Mouse (Mus musculus) T-cell, adult 2 months (primary cell): ENCODE data around the gene Atf6.
A peak's percentile ranks its signal among the peaks of the same experiment; 100 is the strongest.

Experiments
- DNase-seq: peaks from one replicate; pipeline ENCODE4 v3.0.0; 2022; ENCODE audit warnings: low spot score

The Atf6 gene

DNA sequence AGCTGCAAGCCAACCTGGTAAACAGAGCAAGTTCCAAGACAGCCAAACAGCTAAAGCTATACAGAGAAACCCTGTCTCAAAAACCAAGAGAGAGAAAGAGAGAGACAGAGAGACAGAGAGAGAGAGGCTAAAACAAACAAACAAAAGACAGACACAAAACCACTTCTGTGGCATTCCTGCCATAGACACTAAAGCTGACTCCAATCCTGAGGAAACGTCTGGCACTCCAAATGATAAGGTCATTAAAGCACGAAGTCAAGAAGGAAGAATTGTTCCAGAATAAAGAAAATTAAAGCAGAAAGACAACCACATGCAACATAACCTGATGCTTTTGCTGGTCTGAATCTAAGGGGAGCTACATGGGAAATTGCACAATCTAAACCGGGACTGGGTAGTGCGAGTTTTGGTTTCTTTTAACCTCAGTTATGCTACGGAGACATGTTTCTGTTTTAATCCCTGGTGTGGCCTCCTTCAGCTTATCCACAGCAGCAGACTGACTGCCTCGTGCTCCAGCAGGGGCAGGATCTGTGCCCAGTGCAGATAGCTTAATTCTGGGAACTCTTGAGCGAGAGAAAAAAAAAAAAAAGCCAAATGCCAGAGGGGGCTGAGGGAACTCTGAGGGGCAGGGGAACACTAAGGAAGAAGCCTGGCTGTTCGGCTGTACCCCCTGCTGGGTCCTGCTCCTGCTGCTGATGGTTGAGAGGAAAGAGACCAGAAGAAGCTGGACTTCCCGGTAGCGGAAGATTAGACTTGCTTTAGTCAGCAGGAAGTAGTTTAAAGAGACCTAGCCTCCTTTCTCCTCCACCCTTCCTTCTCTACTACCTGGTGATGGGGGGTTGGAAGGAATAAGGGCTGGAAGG lies 21.9 kb downstream of the Atf6 start:
- DNase-seq = no peak

DNA sequence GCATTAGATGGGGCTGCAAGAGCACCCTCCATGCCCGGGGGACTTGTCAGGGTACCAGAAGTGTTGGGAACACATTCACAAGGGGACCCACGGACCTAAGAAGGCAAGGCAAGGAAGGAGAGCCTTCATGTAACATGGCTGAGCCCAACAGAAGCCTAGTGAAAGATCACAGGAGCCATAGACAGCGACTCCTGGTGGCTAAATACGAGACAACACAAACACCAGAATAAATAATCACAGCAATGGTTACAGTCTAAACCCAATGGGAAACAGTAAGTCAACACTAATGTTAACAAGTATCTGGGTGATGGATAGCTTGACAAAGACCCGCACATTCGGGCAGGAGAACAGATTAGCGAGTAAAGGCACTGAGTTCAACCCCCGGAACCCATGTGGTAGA lies 23.2 kb downstream of the Atf6 start:
- peak; percentile 25 for DNase-seq

DNA sequence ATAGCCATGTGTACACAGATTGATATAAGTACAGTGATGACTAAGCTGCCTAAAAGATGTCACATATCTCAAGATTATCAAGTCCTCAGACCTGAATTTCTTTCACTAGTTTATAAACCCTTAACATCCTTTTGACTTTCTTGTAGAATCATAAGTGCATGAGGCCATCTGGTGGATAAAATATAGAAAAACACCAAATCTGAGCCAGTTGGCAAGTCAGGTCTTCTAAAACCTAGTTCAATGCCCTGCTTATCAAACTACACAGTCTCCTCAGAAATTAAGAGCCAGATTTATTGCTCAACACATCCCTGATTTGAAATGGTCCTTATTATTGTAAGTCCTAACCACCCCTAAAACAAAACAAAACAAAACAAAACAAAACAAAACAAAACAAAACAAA lies 27.9 kb downstream of the Atf6 start:
- DNase-seq = no peak

DNA sequence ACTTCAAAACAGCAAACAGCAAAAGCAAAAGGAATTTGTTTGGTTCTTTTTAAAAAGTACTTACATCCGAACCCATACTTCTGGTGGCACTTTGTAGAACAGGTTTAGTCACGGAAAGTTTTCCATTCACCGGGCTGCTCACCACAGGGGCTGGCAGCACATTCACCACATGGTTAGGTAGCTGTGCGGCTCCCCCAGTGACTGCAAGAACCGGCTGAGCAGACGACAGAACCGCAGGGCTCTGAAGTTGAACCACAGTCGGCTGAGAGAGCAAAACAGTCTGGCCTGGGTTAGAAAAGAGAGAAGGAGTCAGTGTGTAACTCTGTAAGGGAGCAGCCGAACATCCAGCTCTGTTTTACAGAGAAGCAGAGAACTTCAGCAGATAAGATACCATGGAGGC lies 32.8 kb downstream of the Atf6 start:
- peak; percentile 16 for DNase-seq

DNA sequence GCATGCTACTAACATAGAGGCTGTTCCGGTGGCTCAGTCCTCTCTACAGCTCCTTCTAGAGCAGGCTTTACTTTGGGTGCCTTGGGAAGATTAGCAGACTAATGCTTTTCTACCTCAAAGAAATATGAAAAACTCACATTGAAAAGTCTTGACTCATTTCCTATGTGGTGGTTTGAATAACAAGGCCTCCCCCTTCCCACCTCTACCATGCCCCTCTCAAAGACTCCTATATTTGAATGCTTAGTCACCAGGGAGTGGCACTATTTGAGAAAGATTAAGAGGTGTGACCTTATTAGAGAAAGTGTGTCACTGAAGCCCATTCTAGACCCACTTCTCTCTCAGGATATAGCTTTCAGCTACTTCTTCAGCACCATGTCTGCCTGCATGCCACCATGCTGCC lies 37.8 kb downstream of the Atf6 start:
- no peak for DNase-seq

DNA sequence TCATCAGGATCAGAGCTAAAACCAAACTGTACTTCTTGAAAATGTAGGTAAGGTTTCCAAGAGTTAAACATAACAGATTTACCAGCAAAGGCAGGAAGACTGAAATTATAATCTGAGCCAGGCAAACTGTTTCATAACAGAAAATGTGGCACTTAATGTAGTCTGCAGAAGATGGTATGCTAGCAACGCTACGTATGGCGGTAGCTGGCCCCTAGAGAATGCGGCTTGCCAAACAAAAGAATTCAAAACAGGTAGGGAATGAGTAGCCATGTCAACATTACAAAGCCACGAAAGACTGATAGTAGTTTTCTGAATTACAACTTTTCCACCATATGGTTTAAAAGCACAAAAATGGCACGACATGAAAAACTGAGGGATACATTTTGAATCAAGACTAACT lies 38.2 kb downstream of the Atf6 start:
- DNase-seq = no peak

DNA sequence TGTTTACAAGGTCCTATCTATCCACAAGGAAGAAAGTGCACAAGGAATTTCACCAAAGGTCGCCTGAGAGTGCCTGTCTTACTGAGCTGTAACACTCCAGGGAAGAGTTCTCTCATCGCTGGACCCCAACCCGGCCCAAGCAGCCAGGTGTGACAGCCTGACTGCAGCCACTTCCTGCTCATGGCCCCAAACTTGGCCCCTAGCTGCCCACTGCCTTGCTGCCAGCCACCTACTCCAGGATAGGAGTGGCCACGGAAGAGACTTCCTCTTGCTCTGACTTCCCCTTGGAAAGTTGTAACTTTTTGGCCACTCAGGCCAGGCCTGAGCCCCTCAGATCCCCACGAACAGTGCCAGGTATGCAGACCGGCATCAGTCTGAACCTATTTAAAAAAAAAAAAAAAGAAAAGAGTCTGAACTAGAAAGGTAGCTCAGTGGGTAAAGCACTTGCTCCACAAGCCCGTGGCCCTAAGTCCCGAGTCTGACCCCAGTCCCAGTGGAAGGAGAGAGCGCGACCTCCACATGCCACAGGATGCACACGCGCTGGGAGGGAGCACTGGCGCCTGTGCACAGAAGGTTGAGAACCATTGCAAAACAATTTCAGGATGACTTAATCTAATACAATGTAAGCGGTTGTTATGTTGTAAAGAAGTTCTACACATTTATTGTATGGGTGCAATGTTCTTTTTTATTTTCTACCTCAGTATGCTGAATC lies 47.3 kb downstream of the Atf6 start:
- no peak for DNase-seq

DNA sequence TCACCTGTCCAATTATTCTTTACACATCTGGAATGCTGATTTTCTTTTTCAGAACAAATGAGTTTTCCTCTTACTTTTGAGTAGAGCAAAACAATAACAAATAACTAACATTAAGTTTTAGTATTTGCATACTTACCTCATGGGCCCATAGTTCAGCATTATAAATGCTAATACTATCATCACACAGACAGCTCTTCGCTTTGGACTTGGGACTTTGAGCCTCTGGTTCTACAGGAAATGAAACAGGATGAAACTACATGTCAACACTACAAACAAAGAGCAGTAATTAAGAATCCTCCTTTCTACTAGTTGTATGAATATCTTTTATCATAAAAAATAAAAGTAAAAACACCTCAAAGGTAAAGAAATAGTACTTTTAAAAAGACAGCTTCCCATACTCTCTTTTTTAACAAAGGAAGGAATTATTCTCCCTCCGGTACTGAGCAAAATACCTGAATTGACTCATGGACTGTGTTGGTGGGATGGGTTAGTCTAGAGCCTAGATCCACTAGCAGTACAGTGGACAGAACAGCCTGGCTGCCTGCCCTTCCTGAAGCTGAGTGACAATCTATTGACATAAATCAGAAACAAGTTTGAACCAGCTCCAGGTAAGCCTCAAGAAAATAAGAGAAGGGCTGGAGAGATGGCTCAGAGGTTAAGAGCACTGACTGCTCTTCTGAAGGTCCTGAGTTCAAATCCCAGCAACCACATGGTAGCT lies 52.1 kb downstream of the Atf6 start:
- no peak for DNase-seq

DNA sequence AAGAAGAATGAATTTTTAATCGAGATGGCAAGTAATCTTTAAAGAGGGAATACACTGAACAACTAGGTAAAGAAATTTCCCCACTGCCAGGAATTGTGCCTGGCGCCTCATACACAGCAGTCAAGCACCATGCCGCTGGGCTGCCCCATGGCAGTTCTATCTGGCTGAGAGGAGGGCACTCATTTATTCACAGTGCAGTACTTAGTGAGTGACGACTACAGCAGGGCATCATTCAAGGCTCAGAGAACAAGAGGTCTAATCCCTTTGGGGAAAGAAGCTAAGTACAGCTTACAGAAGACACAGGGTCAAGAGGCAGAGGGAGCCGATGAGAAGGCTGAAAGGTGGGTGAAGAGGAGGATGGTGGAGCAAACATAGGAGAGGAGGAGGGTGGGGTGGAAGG lies 54.7 kb downstream of the Atf6 start:
- DNase-seq = no peak

DNA sequence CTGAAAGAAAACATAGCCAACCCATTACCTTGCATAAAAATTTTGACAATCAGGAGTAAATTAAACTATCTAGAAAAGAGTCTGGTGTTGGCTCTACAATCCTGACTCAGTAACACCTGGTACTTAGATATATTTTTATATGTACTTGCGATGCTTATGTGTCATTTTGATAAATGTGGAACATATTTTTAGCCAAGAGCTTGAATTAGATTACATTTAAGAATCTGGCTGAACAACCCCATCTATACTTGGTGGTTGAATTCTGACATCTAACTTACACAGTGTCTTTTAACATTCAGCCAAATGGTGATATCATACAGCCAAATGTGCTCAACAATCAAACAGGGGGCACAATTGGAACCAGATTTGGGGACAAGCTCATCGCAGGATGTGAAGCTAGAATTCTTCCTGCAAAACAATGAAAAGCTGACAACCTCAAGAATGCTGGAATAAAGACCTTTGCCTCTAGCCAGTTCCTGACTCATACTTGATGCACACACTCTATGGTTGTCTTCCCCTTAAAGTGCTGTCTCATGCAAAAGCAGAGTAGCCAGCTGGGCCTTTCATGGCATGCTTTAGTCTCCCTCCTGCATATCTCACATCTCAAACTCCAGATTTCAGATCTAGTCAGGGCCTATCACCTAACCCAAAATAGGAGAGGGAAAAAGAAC lies 59.8 kb downstream of the Atf6 start:
- no peak for DNase-seq

DNA sequence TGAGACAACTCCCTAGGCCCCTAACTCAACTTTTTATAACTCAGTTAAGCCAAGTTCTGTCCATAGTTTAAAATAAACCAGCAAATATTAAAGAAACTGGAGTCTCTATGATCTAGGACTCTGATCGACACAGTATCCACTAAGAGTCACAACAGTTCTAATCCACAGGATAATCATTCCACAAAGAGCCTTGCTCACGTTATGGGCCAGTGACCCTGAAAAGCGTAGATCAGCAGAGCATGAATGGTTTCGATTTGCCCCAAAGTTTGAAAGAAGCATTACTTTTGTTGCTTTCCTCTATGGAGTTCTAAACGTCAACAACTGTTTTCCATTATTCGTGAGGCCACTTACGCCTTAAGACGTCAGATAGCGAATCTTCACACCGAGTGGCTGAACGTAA lies 62.9 kb downstream of the Atf6 start:
- DNase-seq = no peak

DNA sequence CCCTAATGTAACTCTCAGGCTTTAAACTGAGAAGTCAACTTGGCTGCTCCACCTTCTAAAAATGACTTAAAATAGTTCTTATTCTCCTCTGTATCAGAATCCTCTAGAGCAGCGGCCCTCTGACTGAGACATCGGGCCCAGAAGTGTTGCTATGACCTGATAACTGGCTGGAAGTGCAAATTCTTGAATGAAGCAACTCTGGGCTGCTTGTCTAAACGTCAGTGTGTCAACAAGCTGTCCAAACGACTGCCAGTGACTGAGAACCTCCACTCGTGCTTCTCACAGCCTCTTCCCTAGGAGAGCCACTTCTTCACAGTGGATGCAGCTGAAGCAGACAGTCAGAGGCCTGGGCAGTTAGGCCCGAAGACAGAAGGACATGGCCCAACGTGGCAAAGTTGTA lies 64.9 kb downstream of the Atf6 start:
- no peak for DNase-seq

DNA sequence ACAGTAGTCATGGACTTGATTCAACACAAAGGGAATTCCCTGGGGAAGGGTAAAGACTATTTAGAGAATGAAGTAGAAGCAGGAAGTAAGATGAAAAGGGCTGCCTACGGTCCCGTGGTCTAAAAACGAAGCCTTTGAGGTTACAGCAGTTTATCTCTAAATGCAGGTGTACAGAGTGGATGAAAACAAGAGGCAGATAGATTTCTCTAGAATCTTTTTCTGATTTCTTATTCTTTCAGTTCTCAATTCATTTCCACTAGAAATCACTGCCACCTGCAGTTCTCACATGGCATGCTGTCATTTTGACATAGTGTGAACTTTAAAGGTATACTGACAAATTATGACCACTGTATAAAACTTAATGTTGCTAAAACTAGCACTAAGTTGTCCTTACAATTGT lies 66.9 kb downstream of the Atf6 start:
- DNase-seq = no peak

DNA sequence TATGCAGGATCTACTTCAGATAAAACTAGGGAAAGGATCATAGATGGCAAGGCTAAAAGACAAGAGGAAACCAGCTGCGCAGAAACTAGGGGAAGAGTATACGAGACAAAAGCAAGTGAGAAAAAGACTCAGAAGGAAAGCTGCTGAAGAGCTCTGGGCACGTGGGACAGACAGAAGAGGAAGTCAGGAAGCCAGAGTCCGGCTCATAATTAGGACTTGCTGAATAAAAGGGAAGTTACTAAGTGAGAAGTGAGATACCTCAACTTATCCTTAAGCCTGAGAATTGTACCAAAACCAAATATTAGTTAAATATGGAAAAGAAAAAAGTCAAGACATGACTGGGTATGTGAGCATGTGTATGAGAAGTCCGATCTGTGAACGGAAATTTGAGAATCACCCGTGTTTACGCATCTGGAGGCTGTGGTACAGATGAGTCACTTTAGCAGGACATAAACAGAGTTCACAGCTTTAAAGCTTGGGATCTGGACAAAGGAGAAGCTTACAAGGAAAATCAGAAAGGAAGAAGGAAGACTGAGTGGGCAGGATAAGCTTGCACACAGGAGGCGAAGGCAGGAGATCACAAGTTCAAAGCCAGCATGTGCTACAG lies 71.7 kb downstream of the Atf6 start:
- DNase-seq = no peak

DNA sequence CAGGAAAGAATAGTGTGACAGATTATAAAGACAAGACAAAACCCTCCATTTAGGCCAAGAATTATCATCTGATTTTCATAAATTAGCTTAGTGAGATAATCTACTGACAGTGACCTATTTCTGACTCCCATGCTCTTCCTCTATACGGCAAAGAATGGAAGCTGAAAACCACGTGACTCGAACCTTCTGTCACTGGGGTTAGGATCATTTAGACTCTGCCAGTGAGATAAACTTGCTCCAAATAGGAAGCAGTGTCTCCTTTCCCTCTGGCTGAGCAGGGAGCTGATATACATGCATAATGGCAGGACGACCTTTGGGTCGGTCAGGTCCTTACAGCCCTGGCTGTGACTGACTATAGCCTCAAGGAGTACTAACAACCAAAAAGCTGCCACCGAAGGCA lies 76.0 kb downstream of the Atf6 start:
- no peak for DNase-seq

DNA sequence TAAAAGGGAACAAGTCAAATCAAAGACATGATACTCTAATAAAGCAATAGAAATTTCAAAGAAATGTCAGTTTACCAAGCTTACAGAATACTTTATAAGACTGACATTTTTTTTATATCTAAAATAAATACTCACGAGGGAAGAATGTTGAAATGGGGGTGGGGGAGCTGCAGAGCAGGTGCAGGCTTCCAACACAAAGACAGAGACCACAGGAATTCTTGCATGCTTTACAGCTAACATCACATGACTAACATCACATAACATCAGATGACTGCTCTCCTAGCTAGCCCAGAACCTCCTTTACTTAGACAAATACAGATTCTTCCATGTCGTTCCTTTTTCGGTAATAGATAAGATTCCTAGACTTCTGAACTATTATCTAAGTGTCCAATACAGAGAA lies 76.6 kb downstream of the Atf6 start:
- DNase-seq = no peak

DNA sequence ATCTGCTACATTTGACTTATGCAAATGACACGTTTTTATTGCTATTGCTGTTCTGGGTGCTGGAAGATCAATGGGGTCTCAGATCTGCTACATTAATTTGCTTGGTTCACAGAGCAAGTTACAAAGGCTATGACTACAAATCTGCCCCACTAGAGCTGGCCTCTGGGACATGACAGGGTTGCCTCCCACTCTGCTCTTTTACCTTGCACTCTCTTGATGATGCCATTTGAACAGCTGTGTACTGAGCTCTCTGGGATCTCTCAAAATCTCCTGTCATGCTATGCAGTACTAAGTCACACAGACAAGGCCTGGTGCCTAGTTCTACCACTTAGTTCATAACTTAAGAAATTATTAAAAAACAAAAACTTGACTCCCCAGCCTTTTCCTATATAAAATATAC lies 79.9 kb downstream of the Atf6 start:
- DNase-seq = no peak

DNA sequence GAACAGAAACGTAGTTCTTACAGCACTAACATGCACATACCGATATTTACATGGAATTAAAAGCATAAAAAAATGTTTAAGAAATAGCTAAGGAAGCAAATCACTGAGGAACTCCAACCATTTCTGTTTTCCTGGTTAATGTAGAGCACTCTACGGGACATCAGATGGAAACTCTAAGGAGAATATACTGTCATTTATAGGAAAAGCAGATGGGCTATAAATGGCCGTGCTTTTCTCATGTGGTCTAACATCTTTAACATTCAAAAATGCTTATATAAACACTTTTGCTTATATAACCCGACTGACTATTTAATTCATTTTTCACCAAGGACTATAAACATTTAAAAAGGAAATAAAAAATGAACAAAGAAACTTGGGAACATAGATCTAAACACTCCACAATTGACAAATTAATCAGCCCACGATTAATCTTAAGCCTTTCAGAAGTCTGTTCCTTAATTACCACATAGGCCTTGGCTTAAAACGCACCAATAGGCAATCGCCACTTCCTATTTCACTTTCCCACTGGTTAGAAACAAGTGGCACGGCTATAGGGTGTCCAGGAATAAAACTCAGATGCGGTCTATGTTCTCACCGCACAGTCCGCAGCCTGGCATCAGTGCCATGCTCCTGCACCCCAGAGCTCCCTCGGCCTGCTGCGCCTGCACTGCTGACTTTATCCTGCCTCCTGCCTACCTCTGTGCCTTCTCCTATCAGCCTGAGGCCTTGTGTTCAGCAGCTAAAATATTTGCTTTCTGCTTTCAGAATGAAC lies 80.8 kb downstream of the Atf6 start:
- DNase-seq = no peak

DNA sequence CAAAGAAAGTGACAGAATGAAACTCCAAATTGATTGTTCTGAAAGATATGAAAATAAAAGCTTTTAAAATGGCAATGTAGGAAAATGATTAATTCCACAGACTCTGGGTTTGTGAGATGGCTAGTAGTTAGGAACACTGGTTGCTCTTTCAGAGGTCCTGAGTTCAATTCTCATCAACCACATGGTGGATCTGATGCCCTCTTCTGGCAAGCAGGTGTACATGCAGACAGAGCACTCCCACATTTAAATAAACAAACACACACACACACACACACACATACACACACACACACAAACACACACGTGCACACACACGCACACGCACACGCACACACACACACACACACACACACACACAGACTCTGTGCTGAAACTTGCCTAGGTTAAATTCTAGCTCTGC lies 89.9 kb downstream of the Atf6 start:
- DNase-seq = no peak

DNA sequence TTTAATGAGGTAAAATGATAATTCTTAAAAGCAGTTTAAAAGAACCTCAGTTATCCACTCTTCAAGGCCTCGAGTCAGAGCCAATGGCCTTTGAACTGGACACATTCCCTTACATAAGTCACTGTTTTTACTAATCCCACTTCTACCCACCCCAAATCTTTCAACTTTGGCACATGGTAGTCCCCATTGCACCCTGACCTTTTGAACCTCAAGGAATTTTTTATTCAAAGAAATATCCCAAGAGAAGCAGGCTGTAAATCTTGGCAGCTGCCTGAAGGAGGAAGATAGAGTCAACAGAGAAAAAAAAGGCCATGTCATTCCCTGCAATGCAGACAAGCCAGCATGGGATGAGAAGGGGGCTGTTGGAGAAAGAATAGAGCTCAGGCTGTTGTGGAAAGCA lies 93.1 kb downstream of the Atf6 start:
- no peak for DNase-seq

DNA sequence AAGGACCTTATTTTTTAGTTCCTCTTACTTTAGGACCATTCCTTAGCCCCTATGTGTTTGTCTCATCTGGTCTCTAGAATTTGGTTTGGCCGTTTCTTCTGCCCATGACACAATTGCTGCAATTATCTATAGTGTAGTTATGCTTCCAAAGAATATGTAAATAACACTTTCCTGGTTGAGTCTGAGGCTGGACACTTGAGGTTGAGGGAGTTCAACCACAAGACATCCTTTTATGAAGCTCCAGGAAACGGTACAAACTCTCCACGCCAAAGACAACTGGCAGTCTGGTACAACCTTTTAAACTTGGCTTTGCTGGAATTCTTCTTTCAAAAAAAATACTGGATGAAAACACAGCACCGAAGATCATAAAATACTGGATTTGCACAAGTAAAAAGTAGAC lies 94.1 kb downstream of the Atf6 start:
- no peak for DNase-seq
